Mouse (Mus musculus) adipocyte (in vitro differentiated cells): ENCODE measurements around the gene Ube2f.
A peak's percentile ranks its signal among the peaks of the same experiment; 100 is the strongest.

Experiments
- DNase-seq: peaks from one replicate; pipeline ENCODE4 v3.0.0-alpha.2; 2016; ENCODE audit warnings: low spot score

Gene Ube2f

DNA sequence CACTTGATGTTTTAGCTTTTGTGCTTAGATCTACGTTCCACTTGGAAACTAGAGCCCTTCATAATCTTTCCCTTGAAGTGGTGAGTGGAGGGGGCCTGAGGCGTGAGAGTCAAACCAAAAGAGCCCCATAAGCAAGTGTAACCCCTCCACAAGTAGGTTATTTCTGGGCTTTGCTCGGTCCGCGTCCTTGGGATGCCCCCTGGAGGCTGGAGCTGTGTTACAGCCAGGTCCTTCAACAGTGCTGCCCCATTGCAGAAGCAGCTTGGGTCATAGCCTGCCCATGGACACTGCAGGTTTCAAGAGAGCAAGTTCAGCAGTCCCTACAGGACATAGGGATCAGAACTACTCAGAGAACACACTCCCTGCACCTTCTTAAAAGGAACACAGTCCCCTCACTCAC, 11.0 kb upstream of the Ube2f start:
- no peak for DNase-seq

DNA sequence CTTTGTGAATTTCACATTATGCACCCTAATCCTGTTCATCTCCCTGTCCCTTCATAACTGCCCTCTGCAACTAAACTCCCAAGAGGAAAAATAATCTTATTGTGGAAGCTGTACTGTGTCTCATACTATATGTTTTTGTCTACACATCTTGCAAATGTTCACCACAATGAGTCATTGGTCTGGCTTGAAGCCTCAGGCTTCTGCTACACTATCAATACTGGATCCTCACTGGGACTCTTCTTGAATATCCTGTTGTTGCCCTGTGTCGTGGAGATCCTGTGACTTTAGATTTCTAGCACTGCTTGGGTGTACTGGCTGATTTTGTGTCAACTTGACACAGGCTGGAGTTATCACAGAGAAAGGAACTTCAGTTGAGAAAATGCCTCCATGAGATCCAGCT, 10.3 kb upstream of the Ube2f start:
- no peak for DNase-seq

DNA sequence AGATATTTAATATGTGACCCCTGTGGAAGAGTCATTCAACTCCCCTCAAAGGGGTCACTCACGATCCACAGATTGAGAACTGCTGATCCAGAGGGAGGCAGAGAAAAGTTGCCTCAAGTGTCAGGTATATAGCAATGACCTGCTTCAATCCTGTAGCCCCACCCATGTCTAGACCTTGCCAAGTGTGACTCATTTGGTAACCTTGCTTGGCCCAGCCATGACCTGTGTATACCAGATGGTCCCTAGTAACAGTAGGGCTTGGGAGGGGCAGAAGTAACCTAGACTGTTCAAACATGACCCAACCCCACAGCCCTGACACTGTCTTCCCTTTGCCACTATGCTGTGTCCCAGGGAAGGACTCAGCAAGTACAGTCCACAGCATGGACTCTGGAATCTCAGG, 9.4 kb upstream of the Ube2f start:
- DNase-seq, result peak; percentile 20

DNA sequence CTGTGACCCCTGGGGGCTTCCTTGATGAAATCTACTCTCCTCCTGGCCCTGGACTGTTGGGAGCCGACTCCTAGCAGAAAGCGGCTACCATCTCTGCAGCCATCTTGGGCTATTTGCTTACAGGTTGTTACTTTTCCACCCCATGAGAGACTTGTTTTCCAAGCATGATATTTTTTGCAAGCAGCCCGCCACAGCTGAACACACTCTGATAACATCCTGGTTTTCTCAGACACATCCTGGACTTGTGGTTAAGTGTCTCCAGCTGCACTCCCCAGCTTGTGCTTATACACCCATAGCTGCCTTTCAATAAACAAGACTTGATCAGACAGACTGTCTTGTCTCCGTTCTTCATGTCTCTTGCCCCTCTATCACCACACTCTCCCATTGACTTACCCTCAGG, 8.9 kb upstream of the Ube2f start:
- no peak for DNase-seq

DNA sequence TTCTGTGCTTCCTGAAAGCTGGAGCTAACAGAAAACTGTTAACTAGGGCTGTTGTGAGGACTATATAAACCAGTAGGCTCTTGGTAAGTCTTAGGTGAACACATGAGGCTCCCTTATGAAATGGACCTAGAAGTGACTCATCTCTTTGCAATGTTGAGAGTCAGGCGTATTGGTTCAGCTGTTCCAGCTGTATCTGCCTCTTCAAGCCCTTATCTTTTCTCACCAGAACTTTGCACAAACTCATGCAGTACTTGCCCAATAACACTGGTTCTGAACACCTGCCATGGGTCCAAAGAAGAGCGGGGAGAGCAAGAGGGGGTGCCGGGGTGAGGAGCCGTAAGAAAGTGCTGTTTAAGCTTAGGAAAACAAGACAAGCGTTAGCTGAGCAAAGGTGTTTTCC, 1.9 kb upstream of the Ube2f start:
- DNase-seq, result peak; percentile 43

DNA sequence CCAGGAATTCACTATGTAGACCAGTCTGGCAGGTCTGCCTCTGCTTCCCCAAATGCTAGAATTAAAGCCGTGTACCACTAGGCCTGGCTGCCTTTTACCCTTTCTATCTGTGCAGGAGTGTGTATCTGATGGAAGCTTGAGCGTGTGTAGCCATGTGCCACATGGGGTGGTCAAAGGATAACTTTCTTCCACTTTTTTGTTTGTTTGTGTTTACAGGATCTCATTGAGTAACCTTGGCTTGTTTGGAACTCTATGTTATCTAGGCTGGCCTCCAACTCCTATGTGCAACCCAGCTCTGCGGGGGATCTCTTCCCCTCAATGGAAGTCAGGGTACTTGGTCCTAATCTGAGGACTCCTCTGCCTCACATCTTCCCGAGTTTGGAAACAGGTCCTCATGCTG, 1.1 kb upstream of the Ube2f start:
- DNase-seq, result no peak

DNA sequence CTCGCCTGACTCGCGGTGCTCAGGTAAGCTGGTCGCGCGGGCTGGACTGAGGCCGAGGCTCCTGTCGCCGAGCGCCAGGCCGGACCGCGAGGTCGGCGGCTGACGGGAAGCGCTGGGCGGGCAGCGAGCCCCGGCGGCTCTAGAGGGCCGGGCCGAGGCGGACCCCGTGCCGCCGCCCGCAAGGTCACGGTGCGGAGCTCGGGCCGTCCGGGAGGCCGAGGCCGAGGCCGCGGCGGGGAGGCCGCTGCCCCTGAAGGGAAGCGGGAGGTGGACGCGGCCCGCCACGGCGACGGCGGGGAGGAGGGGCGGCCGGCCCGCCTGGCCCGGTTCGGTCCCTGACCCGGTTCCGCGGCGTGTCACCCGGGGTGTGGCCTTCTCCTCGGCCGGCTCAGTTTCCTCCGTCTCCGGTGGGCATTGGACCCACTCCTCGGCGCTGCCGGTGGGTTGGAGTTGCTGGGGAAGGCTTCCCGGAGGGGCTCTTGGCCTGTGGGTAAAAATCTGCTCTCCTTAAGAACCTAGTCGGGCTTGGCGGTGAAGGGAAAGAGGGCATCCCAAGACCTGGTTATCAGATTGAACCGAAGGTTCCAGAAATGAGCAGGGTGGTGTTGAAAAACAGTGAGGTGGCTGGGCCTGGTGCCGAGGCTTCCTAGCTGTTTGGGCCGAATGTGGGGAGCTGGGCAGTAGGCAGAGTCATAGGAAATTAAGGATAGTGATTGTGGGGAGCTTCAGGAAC, 477 bp downstream of the Ube2f start:
- peak; percentile 43 for DNase-seq

DNA sequence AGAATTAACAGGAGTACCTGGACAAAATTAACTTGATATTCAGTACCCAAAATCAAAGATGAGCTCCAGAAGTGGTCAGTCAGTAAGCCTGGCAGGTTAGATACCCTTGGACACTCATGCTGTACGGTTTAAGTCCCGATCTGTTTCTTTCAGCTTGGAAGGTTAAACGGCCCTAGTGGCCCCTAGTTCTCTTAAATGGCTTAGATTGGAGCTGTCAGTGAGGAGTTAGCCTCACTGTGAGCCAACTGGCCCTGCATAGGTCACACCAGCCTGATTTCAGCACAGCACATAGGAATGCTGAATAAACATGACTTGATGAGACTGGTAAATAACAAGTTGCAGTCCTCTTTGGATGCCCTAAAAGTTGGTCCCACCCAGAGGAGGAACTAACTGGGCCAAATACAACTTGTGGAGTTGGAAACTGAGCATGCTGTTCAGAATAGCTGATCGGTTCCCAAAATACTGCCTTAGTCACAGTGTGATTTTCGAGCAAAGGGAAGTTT, 1.1 kb downstream of the Ube2f start:
- peak; percentile 61 for DNase-seq

DNA sequence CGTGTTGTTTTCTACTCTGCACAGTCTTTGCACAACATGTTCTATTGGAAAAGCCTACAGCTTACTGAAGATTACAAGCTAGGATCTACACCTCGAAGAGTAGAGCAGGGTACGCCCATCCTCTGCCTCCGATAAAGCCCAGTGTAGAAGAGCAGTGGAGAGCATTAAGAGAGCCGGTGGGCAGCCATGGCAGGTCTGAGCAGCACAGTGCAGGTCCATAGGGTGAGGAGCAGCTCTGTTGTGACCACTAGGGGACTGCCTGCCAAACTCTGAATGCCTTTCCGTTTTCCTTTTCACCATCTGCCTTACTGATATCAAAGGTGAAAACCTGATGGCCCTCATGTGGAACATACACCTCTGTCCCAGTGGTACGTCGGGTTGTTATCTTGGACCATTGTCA, 1.8 kb downstream of the Ube2f start:
- DNase-seq, result peak; percentile 40

DNA sequence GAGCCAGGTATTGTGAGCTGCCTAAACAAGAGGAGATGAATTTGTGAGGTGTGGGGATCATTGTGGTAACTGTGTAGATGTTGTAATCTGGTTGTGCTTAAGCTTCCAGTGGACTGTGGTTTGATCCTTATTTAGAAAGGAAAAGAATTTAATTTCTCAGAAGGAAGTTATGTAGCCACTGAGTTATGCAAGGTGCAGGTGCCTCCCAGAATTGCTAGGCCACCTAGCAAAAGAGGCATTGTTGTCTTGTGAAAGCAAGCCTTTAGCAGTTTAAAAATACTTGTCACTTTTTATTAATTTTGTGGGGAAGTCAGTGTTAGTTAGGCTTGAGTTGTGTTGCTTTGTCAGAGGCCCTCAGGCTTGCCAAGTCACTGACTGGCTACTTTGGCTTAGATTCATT, 7.8 kb downstream of the Ube2f start:
- no peak for DNase-seq

DNA sequence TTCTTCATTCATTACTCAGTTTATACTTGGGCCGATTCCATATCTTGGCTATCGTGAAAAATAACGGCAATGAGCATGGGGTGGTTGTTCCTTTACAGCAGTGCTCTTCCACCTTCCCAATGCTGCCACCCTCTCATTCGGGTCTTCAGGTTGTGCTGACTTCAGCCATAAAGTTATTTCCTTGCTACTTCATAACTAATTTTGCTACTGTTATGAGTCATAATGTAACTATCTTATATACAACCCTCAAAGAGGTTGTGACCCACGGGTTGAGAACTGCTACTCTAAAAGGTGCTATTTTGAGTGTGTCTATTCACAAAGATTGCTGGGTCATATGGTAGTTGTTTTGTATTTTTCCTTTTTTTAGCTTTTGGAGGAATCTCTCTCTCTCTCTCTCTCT, 9.7 kb downstream of the Ube2f start:
- no peak for DNase-seq

DNA sequence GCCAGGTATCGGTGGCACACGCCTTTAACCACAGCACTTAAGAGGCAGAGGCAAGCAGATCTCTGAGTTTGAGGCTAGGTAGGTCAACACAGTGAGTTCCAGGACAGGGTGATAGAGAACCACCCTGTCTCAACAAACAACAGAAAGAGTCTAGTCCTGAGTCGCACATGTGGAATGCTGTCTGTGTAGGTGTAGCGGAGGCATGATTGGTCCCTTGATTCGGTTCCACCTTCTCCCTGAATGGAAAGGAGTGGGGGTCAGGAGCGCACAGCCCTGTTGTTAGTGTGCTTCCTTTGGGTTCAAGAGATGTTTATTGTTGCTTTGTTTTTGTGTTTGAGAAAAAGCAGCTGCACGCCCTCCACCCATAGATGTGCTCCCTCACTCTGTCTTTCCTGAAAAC, 12.4 kb downstream of the Ube2f start:
- DNase-seq, result no peak

DNA sequence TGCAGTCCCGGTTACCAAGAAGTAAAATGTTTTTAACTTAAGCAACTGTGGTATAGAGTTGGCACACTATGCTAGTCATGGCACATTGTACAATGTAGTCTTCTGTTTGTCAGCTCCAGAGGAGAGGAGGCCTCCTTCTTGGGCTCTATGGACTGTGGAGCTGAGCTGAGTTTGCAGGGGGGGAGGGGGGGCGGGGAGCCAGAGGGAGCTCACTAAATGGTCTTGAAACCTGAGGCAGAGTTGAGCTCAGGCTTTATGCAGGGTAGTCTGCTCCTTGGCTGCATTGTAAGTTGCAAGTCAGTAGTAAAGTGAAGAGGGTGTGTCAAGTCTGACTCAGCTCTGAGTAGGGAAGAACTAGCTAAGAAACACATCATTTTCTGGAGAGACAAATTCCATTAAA, 22.2 kb downstream of the Ube2f start:
- DNase-seq, result no peak

DNA sequence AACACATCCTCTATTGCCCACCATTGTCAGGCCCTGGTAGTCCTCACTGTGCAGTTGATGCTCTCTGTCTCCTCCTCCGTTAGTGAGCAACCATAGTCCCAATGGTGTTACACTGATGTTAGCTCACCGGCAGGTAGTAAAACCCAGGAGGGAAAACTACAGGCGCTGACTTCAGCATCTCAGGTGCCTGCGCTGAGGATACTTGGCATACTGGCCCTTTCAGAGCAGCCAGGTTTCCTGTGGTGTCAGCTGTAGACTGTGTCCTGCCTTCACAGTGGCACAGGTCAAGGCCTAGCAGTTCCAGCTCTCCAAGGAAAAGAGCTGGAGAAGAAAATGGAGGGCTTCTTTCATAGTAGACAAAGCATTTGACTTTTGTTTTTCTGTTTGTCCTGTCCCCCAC, 26.5 kb downstream of the Ube2f start:
- DNase-seq, result no peak

DNA sequence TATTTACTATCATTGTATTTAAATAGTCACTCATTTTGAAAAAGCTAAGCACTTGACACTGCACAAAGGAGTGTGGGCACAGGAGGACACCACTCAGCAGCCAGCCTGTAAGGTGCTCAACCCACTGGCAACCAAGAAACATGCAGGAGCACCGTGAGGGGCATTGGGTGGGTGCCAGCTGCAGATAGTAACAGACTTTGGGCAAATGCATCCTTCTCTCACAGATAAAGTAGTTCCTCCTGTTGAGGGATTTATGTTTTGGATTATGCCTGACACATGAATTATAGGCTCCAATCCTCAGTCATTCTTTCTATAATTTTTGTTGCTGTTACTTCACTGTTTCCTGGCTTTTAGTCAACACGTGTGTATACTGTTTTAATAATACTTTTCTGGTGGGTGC, 27.4 kb downstream of the Ube2f start:
- DNase-seq, result no peak

DNA sequence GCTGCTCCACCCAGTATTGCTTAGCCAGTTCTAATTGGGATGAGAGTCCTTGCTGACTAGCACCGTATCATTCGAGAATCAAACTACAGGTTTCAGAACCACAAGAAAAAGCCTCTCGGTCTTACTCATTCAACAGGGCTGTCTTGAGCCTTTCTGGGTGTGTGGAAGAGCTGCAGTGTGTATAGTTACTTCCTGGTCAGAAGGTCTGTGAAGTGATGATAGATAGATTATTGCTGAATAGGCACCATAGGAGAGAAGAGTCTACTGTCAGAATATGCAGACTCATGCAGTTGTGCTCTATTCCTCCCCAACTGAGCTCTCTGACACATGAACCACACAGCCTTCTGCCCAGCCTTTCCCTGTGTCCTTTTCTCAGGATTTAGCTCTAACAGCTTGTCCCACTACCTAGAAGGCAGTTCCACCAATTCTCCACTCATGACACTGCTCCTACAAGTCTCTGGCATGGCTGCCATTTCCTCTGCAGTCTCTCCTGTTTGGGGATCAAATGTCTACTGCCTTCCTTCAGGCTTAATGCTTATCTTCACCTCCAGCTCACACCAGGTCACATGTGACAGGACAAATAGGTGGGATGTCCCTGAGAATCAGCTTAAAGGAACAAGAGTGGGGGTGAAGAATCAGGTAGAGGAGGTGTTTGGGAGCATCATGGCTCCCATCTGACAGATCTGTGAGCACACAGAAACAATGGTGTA, 28.5 kb downstream of the Ube2f start:
- no peak for DNase-seq

DNA sequence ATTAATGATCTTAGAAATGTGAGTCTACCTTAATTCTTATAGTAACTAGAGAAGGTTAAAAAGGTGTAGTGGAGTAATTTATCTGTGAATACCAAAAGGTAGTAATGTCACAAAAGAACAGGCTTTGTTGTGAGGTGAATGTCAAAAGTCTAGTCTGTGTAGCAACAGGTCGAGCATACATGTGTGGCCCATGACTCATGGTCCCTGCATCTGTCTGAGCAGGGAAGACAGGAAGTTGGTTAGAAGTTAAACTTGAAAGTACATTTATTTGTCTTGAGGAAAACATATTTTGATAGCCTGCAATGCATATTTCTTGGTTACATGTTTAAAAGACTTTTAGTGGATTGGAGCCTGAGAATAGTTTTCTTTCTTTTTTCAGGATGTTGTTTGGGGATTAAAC, 29.0 kb downstream of the Ube2f start:
- DNase-seq, result no peak

DNA sequence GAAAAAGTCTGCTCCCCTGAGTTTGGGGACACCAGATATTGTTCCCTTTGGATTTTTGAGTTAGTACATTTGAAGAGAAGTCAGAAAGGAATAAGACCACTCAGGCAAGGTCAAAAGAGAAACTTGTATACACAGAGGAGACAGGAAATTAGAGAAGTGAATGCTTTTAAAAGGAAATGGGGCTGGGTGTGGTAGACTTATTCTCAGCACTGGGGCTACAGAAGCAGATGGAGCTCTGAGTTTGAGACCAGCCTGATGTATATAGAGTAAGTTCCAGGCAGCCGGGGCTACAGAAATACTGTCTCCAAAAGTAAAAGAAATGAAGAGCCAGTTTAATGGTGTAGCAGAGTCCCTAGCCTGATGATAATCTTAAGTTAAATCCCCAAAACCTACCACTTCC, 32.5 kb downstream of the Ube2f start:
- DNase-seq, result no peak

DNA sequence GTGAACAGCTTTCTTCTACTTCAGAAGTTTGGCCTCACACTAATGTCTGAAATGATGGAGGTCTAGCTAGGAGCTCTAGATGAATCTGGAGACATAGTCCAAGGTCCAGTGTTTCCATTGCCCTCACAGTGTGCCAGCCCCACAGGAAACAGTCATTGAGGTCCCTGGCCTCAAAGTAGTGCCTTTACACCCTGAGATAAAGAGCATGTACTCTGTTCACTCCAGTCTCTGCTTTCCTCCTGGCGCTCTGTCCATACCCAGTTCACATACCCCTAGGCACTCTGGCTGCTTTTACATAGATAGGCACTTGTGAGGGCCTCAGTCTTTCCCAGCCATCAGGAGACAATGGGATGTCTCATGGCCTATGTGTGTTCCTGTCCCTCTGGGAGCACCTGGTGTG, 39.3 kb downstream of the Ube2f start:
- no peak for DNase-seq

DNA sequence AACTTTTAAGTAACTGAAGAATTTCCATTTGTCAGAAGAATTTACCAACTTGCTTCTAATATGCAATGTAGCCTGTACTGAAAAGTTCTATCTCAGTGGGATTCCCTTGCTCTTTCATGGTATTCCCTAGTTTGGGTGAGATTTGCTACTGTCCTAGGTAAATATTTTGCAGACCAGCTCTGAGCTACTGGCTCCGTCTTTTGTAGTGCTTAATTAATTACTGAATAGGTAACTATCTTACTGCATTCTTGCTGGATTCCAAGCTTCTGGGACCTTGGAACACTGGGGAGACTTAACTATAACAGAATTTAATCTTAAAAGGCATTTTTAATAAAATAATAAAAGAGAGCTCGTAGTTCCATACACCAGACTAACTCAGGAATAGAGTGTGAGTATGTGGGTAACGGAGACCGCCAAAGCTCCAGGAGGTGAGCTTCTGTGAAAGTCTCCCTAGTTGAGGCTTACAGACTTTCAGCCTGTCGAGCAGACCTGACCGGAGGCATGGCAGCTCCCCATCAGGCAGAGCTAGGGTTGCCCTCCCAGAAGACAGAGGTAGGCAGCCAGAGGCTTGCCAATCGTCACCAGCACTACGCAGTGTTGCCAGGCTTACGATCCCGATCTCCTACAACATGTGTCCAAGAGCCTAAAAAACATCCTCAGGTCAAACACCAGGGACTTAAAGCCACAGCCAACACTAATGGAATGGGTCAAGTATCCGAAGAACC, 42.2 kb downstream of the Ube2f start:
- DNase-seq, result no peak

DNA sequence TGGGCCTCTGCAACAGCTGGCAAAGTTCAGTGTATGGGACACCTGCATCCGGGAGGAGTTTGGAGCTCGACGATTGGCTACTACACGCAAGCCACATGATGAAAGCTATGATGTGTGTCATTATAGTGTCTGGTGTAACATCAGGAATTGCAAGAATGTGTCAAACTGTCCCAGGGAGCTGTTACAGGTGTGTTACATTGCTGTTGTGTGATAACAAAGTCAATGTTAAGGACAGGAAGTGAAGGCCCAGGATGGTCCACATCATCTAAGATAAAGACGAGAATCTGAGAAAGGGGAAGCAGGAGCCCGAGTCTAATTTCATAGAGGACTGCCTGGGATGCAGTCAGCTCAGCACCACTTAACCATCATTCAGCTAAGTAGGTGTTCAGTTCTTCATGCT, 45.4 kb downstream of the Ube2f start:
- no peak for DNase-seq

DNA sequence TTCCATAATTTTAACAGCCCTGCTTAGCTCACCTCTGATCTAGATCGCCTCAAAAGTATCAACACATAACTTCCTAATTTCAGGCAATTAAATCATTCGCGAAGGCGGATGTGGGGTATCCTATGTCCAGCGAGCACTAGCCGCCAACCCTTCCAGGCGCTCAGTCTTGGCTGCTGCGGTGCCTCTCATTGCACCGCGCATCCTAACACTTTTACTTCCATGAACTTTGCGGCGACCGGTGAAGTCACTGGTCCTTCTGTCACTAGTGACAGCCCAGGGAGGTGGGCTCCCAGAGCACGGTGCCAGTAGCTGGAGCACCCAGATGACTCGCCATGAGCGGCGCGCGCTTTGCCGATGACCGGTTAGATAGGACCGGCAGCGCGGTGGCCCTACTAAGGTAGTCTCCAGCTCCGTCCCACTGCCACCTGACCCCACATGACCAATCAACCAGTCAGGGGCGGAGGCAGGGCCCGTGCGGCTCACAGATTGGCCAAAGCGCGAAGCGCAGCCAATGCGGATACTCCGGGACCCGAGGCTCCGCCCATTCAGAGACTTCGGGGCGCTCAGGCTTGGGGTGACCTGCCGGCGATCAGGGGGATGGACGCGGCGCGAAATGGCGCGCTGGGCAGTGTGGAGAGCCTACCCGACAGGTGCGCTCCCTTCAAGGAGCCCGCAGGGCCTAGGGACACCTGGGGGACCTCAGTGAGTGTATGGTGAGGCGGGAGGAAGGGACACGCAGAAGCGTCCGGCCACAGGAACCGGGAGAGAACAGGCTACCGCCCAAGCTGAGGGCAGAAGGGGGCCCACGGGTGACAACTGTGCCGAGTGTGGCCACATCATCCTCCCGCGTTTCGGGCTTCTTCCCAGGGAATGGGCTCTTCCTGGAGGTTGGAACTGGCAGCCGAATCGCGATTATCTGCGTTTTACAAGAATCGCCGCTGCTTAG, 48.0 kb downstream of the Ube2f start, which contains the start of gene Scly:
TSS of gene Scly (plus strand) at position 540 of the 946 bp plus-strand sequence.
- peak; percentile 61 for DNase-seq
